Mouse (Mus musculus) liver, adult 2 months (tissue): ENCODE results near the gene Ccpg1.

Experiments used
- CTCF ChIP-seq: fragments of 200-500 bp; IDR thresholded peaks from 2 replicates; pipeline ENCODE4 v1.5.1; 2011; ENCODE audit warnings: low read depth, low read length, control low read depth
- POLR2A ChIP-seq: fragments of 200-500 bp; IDR thresholded peaks from 2 replicates; pipeline ENCODE4 v1.6.1; 2011; ENCODE audit warnings: low read length, control low read depth; ENCODE audit not compliant: insufficient read depth; ENCODE audit errors: extremely low read depth

DNA sequence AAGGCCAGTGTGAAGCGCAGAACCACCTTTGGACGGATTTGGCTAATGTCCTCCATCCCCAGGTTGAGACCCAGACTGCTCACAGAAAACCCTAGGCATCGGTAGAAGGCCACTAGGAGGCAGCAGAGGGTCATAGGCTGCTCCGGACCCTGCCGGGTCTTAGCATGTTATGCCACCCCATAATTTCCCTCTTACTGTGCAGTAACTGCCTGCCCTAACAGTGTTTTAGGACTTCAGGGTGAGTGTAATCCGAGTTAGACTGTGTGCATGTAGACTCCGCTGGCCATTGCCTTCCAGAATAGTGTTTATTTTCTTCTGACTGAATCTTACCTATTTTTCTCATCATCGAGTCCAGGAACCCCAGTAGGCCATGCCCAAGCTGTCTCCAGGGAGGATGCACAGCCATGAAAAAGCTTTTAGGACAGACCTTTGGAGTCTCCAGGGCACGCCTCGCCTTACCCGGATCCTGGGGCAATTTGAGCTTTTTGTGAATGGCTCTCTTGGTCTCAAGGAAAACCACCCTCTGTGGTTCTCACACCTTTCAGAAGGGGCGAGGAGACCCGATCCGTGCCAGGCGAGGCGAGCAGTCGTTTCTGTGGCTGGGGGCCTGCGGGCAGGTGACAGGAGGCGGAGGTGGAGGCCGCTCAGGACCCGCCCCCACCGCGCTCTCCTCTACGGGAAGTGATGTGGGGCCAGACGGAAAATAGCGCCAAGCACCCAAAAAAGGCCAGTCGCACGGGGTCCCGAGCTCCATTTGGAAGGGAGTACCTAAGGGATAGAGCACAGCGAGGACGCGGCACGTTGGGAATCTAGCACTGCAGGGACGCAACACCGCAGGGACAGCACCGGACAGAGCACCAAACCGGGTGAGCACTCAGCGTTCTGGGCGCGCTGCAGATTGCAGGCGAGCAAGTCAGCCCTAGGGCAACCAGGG is 59.2 kb downstream of the Ccpg1 start, which contains the start of gene Rab27a:
- TF ChIP-seq CTCF = peak; percentile 97
- 0 out of 2 replicates have a peak, but pooled peaks have one; percentile 26 for TF ChIP-seq POLR2A
